Mouse (Mus musculus) limb, embryonic 14.5 days (tissue): ENCODE measurements around the gene Man2a1. TPM values are rescaled to one million over a fixed set of nuclear protein-coding genes. Genes with fewer than 3 reads are reported as not detected.

Experiments
- ATAC-seq: fragments of 200-750 bp; cut with Nextera tagmentation; 2 replicates; pipeline ENCODE4 v1.8.0; 2017; ENCODE audit warnings: low read depth, moderate number of reproducible peaks, moderate TSS enrichment; ENCODE audit not compliant: low FRiP score
- DNase-seq: peaks from one replicate; pipeline ENCODE4 v3.0.0-alpha.2; 2015; ENCODE audit warnings: low spot score
- H3K27ac ChIP-seq: fragments of 300-500 bp; sonication (generic); replicated peaks from 2 replicates; pipeline ENCODE4 v1.5.1; 2014; ENCODE audit warnings: low read depth, mild to moderate bottlenecking, low read length, moderate library complexity, mixed read lengths
- H3K27me3 ChIP-seq: fragments of 300-500 bp; sonication (generic); 2 replicates; pipeline ENCODE4 v1.6.1; 2014; ENCODE audit warnings: low read length, mixed read lengths; ENCODE audit not compliant: control insufficient read depth, insufficient read depth
- H3K36me3 ChIP-seq: fragments of 300-500 bp; sonication (generic); 2 replicates; pipeline ENCODE4 v1.6.1; 2014; ENCODE audit warnings: mild to moderate bottlenecking, low read length, moderate library complexity, mixed read lengths; ENCODE audit not compliant: control insufficient read depth, insufficient read depth
- H3K4me1 ChIP-seq: fragments of 300-500 bp; sonication (generic); 2 replicates; pipeline ENCODE4 v1.6.1; 2014; ENCODE audit warnings: antibody characterized with exemption, low read length, mixed read lengths; ENCODE audit not compliant: control insufficient read depth, insufficient read depth
- H3K4me2 ChIP-seq: fragments of 300-500 bp; sonication (generic); replicated peaks from 2 replicates; pipeline ENCODE4 v1.6.1; 2014; ENCODE audit warnings: low read depth, mild to moderate bottlenecking, low read length, moderate library complexity; ENCODE audit not compliant: severe bottlenecking
- H3K4me3 ChIP-seq: fragments of 300-500 bp; sonication (generic); replicated peaks from 2 replicates; pipeline ENCODE4 v1.5.1; 2014; ENCODE audit warnings: low read length
- H3K9ac ChIP-seq: fragments of 300-500 bp; sonication (generic); 2 replicates; pipeline ENCODE4 v1.6.1; 2014; ENCODE audit warnings: mild to moderate bottlenecking, low read depth, low read length, moderate library complexity; ENCODE audit not compliant: severe bottlenecking
- H3K9me3 ChIP-seq: fragments of 300-500 bp; sonication (generic); 2 replicates; pipeline ENCODE4 v1.6.1; 2016; ENCODE audit warnings: low read length; ENCODE audit not compliant: control insufficient read depth
- POLR2A ChIP-seq: fragments of 200-500 bp; IDR thresholded peaks from 2 replicates; pipeline ENCODE4 v1.8.0; 2012; ENCODE audit warnings: inconsistent platforms, mild to moderate bottlenecking, moderate library complexity, borderline replicate concordance; ENCODE audit not compliant: insufficient read depth, insufficient read length; ENCODE audit errors: extremely low read depth
- WGBS: fragments of 180-500 bp; shearing (Covaris S2); extraction: QIAGEN DNeasy Blood & Tissue Kit; methylation state at CpG from one replicate; pipeline ENCODE4 v1.1.7; 2014; 5-methylcytosine and 5-hydroxymethylcytosine counted together
- polyA plus RNA-seq, 2 experiments: library from polyadenylated mRNA; depleted of rRNA in 1 of 2; stranded (reverse) in 1 of 2; unstranded in 1 of 2; fragments of >200 nt; fragmentation: Nextera tagmentation in 1 of 2; extraction: Ambion mirVana in 1 of 2; gene quantifications; 2 replicates each; pipeline versions ENCODE4 v1.2.1 to v1.2.3; 2012 to 2014

The Man2a1 gene
- polyA plus RNA-seq, 2 experiments = 12.5 to 31.9 TPM

GRCm38 (mm10) chr17:64603134-64603533 is 2.6 kb downstream of the Man2a1 start:
- WGBS = 50% methylated on average over 9 of the region's 9 CpGs
- DNase-seq = peak; percentile 36

GRCm38 (mm10) chr17:64603534-64603933 is 3.0 kb downstream of the Man2a1 start:
- no peaks in the 10 kb centered on the region for H3K27me3 ChIP-seq
- no peak overlapping the region for H3K27ac ChIP-seq
- H3K9ac ChIP-seq = no peak overlapping the region
- H3K4me2 ChIP-seq = peak overlapping the region; percentile 91
- no peaks in the 10 kb centered on the region for H3K9me3 ChIP-seq
- ATAC-seq (no peak), DNase-seq (no peak)
- peak overlapping the region; percentile 93 for H3K4me3 ChIP-seq
- no peak for TF ChIP-seq POLR2A
- WGBS = 80% methylated on average over 5 of the region's 5 CpGs
- H3K4me1 ChIP-seq = peaks cover 32% of the 10 kb centered on the region
- no peaks in the 10 kb centered on the region for H3K36me3 ChIP-seq

More at GRCm38 (mm10) chr17:64603134-64603533, 2.6 kb downstream of the Man2a1 start:
- ATAC-seq = no peak
- Histone ChIP-seq H3K36me3 (no peaks in the 10 kb centered on the region), H3K27me3 (no peaks in the 10 kb centered on the region), H3K4me2 (peak overlapping the region; percentile 91), H3K27ac (no peak overlapping the region), H3K9ac (peak overlapping the region; percentile 93; the same call in 1 of the 2 replicates), H3K4me1 (peaks cover 32% of the 10 kb centered on the region), H3K9me3 (no peaks in the 10 kb centered on the region), H3K4me3 (peak overlapping the region; percentile 93)
- TF ChIP-seq POLR2A = no peak

GRCm38 (mm10) chr17:64604163-64604562 is 3.6 kb downstream of the Man2a1 start:
- Histone ChIP-seq H3K9ac (no peak overlapping the region), H3K27me3 (no peaks in the 10 kb centered on the region), H3K4me3 (0 out of 2 replicates have a peak overlapping the region, but pooled peaks have one; percentile 2), H3K4me2 (peak overlapping the region; percentile 91), H3K36me3 (no peaks in the 10 kb centered on the region), H3K9me3 (no peaks in the 10 kb centered on the region), H3K4me1 (peaks cover 32% of the 10 kb centered on the region), H3K27ac (no peak overlapping the region)
- no peak for ATAC-seq
- no peak for DNase-seq
- 70% methylated on average over 5 of the region's 5 CpGs for WGBS
- no peak for TF ChIP-seq POLR2A

- WGBS = 89% methylated on average over 6 of the region's 6 CpGs
- no peak for DNase-seq
- Histone ChIP-seq H3K4me3 (no peak overlapping the region), H3K36me3 (no peaks in the 10 kb centered on the region), H3K9ac (no peak overlapping the region), H3K4me1 (peaks cover 28% of the 10 kb centered on the region), H3K27me3 (no peaks in the 10 kb centered on the region), H3K4me2 (no peak overlapping the region), H3K27ac (no peak overlapping the region), H3K9me3 (no peaks in the 10 kb centered on the region)
- ATAC-seq = no peak
- TF ChIP-seq POLR2A = no peak
Measured at GRCm38 (mm10) chr17:64608228-64608627, 7.7 kb downstream of the Man2a1 start.

- no peak for TF ChIP-seq POLR2A
- Histone ChIP-seq H3K36me3 (no peaks in the 10 kb centered on the region), H3K4me2 (no peak overlapping the region), H3K4me3 (no peak overlapping the region), H3K4me1 (peaks cover 20% of the 10 kb centered on the region), H3K27me3 (no peaks in the 10 kb centered on the region), H3K9me3 (no peaks in the 10 kb centered on the region), H3K27ac (no peak overlapping the region; the same call in 1 of the 2 replicates), H3K9ac (no peak overlapping the region)
- ATAC-seq (no peak), DNase-seq (no peak)
- WGBS = 72% methylated on average over 6 of the region's 6 CpGs
Measured at GRCm38 (mm10) chr17:64608923-64609598, 8.5 kb downstream of the Man2a1 start.

- H3K4me3 ChIP-seq = no peak overlapping the region
- H3K27ac ChIP-seq = no peak overlapping the region
- H3K27me3 ChIP-seq = no peaks in the 10 kb centered on the region
- H3K4me2 ChIP-seq = no peak overlapping the region
- no peaks in the 10 kb centered on the region for H3K36me3 ChIP-seq
- peaks cover 13% of the 10 kb centered on the region for H3K4me1 ChIP-seq
- DNase-seq (no peak), ATAC-seq (no peak)
- TF ChIP-seq POLR2A = no peak
- 31% methylated on average over 3 of the region's 3 CpGs for WGBS
- no peaks in the 10 kb centered on the region for H3K9me3 ChIP-seq
- no peak overlapping the region for H3K9ac ChIP-seq
Measured at GRCm38 (mm10) chr17:64609741-64610140, 9.2 kb downstream of the Man2a1 start.
